Mouse (Mus musculus) T-helper 17 cell (primary cell): ENCODE results near the gene Mansc1.

ENCODE experiments used
- in situ Hi-C, 2 experiments: fragments of 300-600 bp; cut with MboI, MseI; formaldehyde crosslinking; loops; 1 replicate in 1 of 2; 2 replicates in 1 of 2; pipeline ENCODE4 v1.15.1; 2025; ENCODE audit warnings: high pct_unique_total_duplicates in 2 of 2

Gene Mansc1

GRCm38 (mm10) chr6:134639900-134640299 is 7.6 kb upstream of the Mansc1 start:
- in situ Hi-C loops: no loop called here

DNA sequence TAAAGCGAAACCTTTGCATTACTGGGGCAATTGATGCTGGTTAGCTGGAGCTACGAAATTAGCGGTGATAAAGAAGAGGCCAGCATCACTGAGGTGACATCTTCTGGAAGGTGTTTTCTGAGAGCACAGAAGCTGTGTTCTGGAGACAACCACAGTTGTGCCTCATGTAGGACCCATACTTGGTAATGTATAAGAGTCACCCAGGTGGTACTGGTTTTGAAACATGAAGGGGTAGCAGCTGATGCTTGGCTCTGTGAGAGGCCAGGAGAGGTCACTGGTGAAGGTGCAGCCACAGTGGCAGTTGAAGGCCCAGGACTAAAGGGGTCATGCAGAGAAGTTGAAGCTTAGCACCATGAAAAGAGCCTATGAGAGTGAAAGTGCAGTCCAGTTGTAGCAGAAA is 6.9 kb upstream of the Mansc1 start, which contains the start of gene Borcs5:
Gene Borcs5 (plus strand): TSS at position 301 of the 400 bp plus-strand sequence.
- in situ Hi-C loops: no loop called here

DNA sequence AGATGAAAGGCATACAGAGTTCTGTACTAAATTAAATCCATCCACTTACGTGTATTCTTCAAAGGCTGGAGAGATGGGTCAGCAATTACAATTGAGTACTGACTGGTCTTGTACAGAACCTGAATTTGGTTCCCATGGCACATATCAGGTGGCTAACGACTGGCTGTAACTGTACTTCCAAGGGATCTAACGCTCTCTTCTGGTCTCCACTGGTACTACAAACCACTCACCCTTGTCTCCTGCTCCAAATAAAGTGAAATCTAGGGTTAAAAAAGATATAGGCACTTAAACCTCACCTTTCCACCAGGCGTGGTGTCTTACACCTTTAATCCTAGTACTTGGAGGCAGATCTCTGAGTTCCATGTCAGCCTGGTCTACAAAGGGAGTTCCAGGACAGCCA is 4.2 kb upstream of the Mansc1 start:
- in situ Hi-C loops: no loop called here

GRCm38 (mm10) chr6:134633553-134633952 is 1.3 kb upstream of the Mansc1 start:
- in situ Hi-C loops: no loop called here

DNA sequence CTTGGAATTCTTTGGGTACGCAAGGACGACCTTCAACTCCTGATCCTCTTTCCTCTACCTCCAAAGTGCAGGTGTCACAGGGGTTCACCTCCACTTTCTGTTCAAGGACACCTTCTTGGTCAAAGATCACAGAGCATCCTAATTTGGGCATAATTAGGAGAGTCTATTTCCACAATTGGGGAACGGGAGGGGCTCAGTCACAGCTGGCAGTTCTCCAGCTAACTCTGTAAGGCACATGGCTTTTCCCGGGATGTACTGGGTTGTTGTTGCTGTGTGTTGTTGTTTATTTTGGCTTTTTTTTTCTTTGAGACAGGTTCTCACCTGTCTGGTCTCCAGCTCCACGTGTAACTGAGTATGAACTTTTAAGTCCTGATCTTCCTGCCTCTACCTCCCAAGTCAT is 468 bp upstream of the Mansc1 start:
- in situ Hi-C loops: no loop called here

DNA sequence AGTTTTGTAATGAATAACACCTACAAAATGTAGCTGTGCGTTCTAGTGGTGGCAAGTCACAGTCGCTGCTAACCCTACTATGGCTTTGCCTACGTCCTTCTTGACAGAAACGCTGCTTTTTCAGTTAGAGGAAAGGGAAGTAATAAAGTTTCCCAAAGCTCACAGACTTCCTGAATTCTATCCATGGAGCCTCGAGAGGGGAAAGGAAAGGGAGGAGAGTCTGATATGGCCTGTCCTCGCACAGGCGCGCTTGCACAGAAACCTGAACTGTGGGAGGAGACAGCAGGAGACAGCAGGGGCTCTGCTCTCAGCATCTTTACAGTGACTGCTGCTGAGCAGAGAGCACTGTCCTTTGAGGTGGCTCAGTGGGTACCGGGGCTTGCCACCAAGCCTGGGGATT is 1.8 kb downstream of the Mansc1 start:
- in situ Hi-C loops: no loop called here

- in situ Hi-C loops: no loop called here
Observed at GRCm38 (mm10) chr6:134626564-134626963, 5.7 kb downstream of the Mansc1 start.

DNA sequence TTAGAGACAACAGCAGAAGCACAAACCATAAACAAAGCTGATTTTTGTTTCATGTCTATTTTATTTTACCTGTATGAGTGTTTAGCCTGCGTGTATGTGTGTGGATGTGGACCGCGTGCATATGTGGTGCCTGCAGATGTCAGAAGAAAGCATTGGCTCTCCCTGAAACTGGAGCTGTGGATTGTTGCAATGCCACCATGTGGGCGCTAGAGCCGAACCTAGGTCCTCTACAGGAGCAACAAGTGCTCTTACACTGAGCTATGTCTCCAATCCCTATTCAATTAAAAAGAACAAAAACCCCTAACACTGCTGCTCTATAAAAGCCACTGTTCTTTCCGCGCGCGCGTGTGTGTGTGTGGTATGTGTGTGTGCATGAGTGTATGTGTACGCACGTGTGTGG is 6.9 kb downstream of the Mansc1 start:
- in situ Hi-C loops: no loop called here

DNA sequence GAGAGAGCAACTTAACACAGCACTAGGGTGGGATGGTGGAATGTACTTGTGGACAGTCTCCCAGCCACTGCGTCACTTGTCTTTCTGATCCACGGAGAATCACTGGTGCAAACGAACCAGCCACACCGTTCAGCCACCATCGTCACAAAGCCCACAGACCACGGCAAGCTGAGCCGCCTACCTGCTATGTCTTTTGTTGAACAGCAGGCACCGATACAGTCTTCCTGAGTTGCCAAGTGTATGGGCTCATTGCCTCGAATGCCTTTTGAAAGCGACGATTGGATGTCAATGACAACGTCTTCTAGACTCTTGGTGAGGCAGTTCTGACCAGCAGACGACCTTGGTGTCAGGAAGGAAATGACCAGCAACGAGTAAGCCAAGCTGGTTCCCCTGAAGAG is 10.7 kb downstream of the Mansc1 start:
- in situ Hi-C loops: loop anchor here (25.0 kb wide), 2 partner anchors 659 to 909 kb away; no protein-coding TSS in a partner anchor

DNA sequence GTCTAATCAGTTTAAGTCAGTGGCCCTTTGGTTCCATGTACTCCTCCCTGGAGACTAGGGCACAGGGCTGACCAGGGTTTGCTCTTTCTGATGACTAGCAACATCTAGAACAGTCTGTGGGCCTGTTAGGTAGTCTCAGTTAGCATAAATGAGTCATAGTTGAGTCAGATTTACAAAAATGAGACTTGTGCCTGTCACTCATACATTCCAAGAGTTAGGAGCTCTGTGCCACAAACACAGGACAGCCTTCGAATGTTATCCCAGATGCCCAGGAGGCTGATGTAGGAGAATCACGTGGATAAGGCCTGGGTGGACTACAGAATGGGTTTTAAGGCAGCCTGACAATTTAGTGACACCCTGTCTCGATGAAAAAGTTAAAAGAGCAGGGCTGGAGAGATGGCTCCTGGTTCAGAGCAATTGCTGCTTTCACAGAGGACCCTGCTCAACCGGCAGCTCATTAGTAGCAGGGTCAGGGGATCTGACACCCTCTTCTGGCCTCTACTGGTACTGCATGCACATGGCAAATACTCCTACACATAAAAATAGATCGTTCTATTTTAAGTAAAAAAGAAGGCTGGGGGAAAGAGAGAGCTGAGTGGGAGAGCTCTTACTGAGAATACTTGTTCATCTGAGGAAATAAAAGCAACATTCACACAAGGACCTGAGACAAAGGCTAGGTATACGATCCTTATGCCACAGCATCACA is 11.3 kb downstream of the Mansc1 start:
- in situ Hi-C loops: loop anchor here (25.0 kb wide), 2 partner anchors 659 to 909 kb away; no protein-coding TSS in a partner anchor

GRCm38 (mm10) chr6:134620129-134620528 is 12.2 kb downstream of the Mansc1 start:
- in situ Hi-C loops: loop anchor here (25.0 kb wide), 2 partner anchors 658 to 908 kb away; no protein-coding TSS in a partner anchor

DNA sequence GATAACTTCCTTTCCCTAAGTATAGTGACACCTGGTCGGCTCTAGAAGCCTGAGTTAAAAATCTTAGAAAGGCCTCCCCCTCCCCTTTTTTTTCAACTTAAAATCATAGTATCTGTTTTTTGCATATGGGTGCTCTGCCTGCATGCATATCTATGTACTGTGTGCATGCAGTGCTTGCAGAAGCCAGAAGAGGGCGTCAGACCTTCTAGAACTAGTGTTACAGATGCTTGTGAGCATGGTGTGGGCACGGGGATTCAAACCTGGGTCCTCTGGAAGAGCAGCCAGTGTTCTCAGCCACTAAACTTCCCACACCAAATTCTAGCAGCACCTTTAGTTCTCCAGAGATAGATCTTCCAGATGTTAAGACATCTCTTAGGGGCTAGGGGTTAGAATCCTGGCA is 14.7 kb downstream of the Mansc1 start:
- in situ Hi-C loops: loop anchor here (5.0 to 25.0 kb wide), 4 partner anchors 185 to 913 kb away; no protein-coding TSS in a partner anchor

DNA sequence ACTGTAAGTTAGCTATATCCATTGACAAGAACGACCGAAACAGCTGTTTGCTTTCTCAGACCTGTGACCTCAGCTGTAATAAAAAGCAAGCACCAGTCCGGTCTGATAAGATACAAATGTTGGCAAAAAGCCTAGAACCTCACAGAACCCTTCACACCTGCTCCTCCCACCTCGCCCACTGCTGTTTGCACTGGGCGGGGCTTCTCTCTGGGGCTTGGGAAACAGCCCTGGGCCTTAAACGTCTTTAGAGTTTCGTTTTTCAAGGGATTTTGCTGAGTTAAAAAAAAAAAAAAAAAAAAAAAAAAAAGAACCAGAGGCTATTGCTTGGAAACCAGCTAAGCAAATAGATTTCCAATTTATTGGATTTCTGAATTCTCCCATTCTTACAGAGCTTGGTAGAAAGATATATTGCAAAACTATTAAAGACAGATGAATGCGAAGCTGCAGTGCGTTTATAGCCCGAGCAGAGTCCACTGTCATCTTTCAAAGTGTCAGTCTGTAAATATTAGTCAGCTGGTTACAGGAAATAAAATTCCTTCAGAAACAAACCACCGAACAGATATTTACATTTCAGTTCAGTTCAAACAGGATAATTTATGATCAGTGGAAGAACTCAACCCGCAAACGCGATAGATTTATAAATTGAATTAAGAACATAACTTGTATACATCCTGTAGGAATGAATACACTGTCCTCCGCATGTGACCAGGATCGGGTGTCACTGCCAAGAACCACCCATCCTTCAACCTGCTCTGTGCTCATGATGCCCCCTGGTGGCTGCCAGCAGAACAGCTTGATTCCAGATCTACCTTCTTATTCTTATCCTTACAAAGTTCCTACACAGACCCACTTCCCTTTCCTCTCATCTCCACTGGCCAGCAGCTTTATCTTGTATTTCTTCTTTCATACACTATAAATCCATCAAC is 17.3 kb downstream of the Mansc1 start:
- in situ Hi-C loops: loop anchor here (5.0 to 25.0 kb wide), 4 partner anchors 183 to 910 kb away; no protein-coding TSS in a partner anchor

- in situ Hi-C loops: loop anchor here (10.0 to 25.0 kb wide), 3 partner anchors 652 to 910 kb away; no protein-coding TSS in a partner anchor
Observed at GRCm38 (mm10) chr6:134614322-134614721, 18.0 kb downstream of the Mansc1 start.

- in situ Hi-C loops: loop anchor here (10.0 to 25.0 kb wide), 3 partner anchors 650 to 907 kb away; no protein-coding TSS in a partner anchor
Observed at GRCm38 (mm10) chr6:134611896-134612295, 20.4 kb downstream of the Mansc1 start.

DNA sequence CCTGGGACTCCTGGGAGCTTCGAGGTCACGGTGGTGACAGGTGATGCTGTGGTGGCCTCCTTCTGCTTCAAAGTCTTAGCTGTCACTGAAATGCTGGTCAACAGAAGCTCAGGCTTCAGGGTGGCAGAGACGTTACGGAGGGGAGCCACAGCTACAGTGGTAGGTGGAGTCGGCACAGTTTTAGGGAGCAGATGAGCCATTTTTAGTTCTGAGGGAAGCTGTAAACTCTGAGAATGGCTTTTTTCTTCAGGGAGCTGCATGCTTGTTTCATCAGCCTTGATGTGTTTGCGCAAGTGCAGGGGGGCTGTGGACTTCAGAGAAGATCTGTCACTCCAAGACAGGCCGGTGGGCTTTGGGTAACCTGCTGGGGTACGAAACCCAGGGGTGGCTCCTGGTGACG is 21.9 kb downstream of the Mansc1 start:
- in situ Hi-C loops: loop anchor here (10.0 to 25.0 kb wide), 3 partner anchors 648 to 906 kb away; no protein-coding TSS in a partner anchor

DNA sequence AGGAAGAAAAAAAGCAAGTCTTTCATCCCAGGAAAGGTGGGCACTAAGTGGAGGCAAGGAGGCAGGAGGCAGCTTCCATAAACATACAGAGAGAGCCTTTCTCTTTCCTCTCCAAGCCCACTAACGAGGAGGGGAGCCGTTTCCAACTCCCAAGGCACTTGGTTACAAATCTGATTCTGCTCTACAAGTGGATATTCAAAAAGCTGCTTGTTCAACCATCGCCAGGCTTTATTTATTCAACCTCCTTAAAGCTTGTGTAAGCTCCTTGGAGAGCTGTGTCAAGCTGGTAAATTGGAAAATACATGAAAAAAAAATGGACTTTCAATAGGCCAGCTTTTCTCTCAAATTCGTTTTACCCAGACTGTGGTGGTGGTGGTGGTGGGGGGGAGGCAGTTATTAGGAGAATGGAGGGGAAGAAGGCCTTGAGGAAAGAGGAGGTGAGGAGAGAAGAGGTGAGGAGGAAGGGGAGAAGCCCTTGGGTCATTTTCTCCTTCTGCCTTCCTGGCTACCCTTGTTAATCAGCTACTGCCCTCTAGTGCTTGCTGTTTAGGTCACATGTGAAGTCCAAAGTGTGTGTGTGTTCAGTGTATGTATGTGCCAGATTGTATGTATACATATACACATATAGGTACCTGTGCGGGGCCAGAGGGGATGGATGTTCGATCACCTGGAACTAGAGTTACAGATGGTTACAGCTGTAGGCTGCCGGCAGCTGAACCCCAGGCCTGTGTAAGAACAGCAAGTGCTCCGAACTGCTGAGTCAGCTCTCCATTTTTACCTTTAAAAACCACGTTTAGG is 25.1 kb downstream of the Mansc1 start:
- in situ Hi-C loops: loop anchor here (5.0 to 25.0 kb wide), 4 partner anchors 175 to 895 kb away; no protein-coding TSS in a partner anchor

- in situ Hi-C loops: loop anchor here (5.0 to 25.0 kb wide), 4 partner anchors 174 to 894 kb away; no protein-coding TSS in a partner anchor
Observed at GRCm38 (mm10) chr6:134606540-134606939, 25.7 kb downstream of the Mansc1 start.

- in situ Hi-C loops: loop anchor here (5.0 to 25.0 kb wide), 4 partner anchors 173 to 893 kb away; no protein-coding TSS in a partner anchor
Observed at GRCm38 (mm10) chr6:134605196-134605595, 27.1 kb downstream of the Mansc1 start.

GRCm38 (mm10) chr6:134602371-134603003 is 29.8 kb downstream of the Mansc1 start:
- in situ Hi-C loops: loop anchor here (25.0 kb wide), 2 partner anchors 640 to 890 kb away; no protein-coding TSS in a partner anchor
